Mouse (Mus musculus) midbrain, embryonic 15.5 days (tissue): ENCODE measurements around the gene Lpp. TPM values are rescaled to one million over a fixed set of nuclear protein-coding genes. Genes with fewer than 3 reads are reported as not detected.

Source experiments
- ATAC-seq: fragments of 200-750 bp; cut with Nextera tagmentation; replicated peaks from 2 replicates; pipeline ENCODE4 v1.8.0; 2017; ENCODE audit warnings: moderate TSS enrichment
- H3K27ac ChIP-seq: fragments of 300-500 bp; sonication (generic); 2 replicates; pipeline ENCODE4 v1.5.1; 2015; ENCODE audit warnings: mild to moderate bottlenecking, inconsistent platforms
- H3K27me3 ChIP-seq: fragments of 300-500 bp; sonication (generic); replicated peaks from 2 replicates; pipeline ENCODE4 v1.6.1; 2015; ENCODE audit warnings: inconsistent platforms
- H3K36me3 ChIP-seq: fragments of 300-500 bp; sonication (generic); replicated peaks from 2 replicates; pipeline ENCODE4 v1.6.1; 2015; ENCODE audit warnings: inconsistent platforms
- H3K4me1 ChIP-seq: fragments of 300-500 bp; sonication (generic); 2 replicates; pipeline ENCODE4 v1.6.1; 2015; ENCODE audit warnings: inconsistent platforms
- H3K4me2 ChIP-seq: fragments of 300-500 bp; sonication (generic); 2 replicates; pipeline ENCODE4 v1.6.1; 2015; ENCODE audit warnings: inconsistent platforms, mild to moderate bottlenecking, moderate library complexity
- H3K4me3 ChIP-seq: fragments of 300-500 bp; sonication (generic); 2 replicates; pipeline ENCODE4 v1.5.1; 2015; ENCODE audit warnings: mild to moderate bottlenecking, inconsistent platforms
- H3K9ac ChIP-seq: fragments of 300-500 bp; sonication (generic); 2 replicates; pipeline ENCODE4 v1.6.1; 2015; ENCODE audit warnings: mild to moderate bottlenecking, inconsistent platforms
- H3K9me3 ChIP-seq: fragments of 300-500 bp; sonication (generic); 2 replicates; pipeline ENCODE4 v1.6.1; 2016; ENCODE audit warnings: inconsistent platforms
- WGBS: fragments of 180-500 bp; shearing (Covaris S2); methylation state at CpG from one replicate; pipeline ENCODE4 v1.1.7; 2015; ENCODE audit warnings: mixed read lengths; 5-methylcytosine and 5-hydroxymethylcytosine counted together
- polyA plus RNA-seq: library from polyadenylated mRNA; unstranded; fragments of >200 nt; fragmentation: Nextera tagmentation; extraction: Ambion mirVana; gene quantifications from 2 replicates; pipeline ENCODE4 v1.2.1, GENCODE M21; 2015

Gene Lpp
- 10.4 and 12.2 TPM in 2 replicates for polyA plus RNA-seq

DNA sequence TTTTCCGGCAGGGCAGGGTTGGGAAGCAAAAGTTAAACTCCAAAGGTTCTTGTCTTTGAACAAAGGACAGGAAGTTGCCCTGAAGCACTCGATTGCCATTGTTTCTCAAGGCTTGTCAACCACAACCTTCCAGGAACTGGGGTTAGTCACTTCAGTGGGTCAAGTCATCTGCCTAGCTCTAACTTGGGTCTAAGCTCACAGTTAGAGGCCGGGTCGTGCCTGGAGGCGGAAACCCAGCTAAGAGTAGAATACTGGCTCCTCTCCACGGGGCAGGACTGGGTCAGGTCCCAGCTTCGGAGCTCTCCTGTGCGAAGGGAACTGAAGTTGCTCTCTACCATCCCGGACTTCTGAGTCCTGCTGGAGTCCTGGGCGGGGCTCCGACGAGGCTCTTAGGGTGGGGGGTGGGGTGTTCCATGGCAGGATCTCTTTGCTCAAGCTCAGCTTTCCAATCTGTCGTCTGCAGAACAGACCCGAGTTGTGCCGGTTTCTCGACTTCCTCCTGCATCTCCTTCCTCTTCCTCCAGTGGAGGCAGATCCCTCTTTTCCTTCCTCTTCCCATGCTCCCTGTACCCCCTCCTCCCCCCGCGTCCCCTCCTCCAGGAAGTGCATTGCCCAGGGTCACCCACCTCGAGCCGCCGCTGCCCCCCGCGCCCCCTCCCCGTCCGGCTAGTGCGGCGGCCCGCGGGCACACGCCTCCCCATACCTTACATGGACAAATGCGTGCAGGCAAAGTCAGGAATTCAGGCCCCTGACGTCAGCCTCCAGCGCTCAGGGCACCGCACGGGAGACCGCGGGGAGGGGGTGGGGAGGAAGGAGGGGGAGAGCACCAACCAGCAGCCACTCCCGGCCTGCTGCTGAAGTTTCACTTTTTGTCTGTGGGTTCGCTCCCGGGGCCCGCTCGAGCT, at the start of gene Lpp:
Gene Lpp, plus strand, starts transcription at position 857 of the 905 bp plus-strand sequence.
- Histone ChIP-seq H3K36me3 (no peaks in the 10 kb centered on the region), H3K9ac (peak within 1 kb of the TSS; percentile 73), H3K4me2 (peak within 1 kb of the TSS; percentile 93), H3K4me1 (peaks cover 8% of the 10 kb centered on the region), H3K9me3 (no peaks in the 10 kb centered on the region), H3K4me3 (peak within 1 kb of the TSS; percentile 87), H3K27me3 (no peaks in the 10 kb centered on the region), H3K27ac (peak within 1 kb of the TSS; percentile 78)
- WGBS = 2% methylated on average over 38 of the region's 42 CpGs
- ATAC-seq = peak; percentile 92

- H3K27me3 ChIP-seq = no peaks in the 10 kb centered on the region
- no peak overlapping the region for H3K4me3 ChIP-seq
- no peak overlapping the region for H3K27ac ChIP-seq
- H3K9me3 ChIP-seq = no peaks in the 10 kb centered on the region
- 57% methylated on average over 21 of the region's 21 CpGs for WGBS
- no peaks in the 10 kb centered on the region for H3K36me3 ChIP-seq
- H3K9ac ChIP-seq = no peak overlapping the region
- ATAC-seq = no peak
- peaks cover 3% of the 10 kb centered on the region; the same call in 1 of the 2 replicates for H3K4me1 ChIP-seq
- H3K4me2 ChIP-seq = peak overlapping the region; percentile 18; the same call in 1 of the 2 replicates
Observed at GRCm38 (mm10) chr16:24347582-24348411, 45.5 kb upstream of the Lpp start.

- Histone ChIP-seq H3K27me3 (no peaks in the 10 kb centered on the region), H3K9me3 (no peaks in the 10 kb centered on the region), H3K4me2 (no peak overlapping the region), H3K4me1 (peaks cover 3% of the 10 kb centered on the region; the same call in 1 of the 2 replicates), H3K27ac (no peak overlapping the region), H3K36me3 (no peaks in the 10 kb centered on the region), H3K4me3 (no peak overlapping the region), H3K9ac (no peak overlapping the region)
- ATAC-seq = no peak
- WGBS = 88% methylated on average over 6 of the region's 6 CpGs
Observed at GRCm38 (mm10) chr16:24350306-24350705, 43.0 kb upstream of the Lpp start.

DNA sequence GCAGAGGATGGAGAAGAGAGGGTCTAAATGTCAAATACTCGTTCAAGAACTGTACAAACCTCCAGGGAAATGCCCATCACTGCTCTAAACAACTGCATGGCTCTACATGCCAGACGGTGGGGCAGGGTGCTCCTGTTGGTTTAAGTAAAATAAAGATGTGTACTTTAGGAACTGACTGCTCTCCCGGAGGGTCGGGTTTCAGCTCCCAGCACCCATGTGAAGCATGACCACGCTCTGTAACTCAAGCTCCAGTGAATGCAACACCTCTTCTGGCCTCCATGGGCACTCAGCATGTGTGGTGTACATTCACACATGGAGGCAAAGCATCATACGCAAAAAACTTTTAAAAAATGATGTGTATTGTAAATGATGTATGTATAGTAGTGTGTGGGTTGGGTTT, 42.6 kb upstream of the Lpp start:
- no peaks in the 10 kb centered on the region for H3K9me3 ChIP-seq
- H3K9ac ChIP-seq = no peak overlapping the region
- H3K4me3 ChIP-seq = no peak overlapping the region
- 69% methylated on average over 6 of the region's 6 CpGs for WGBS
- H3K4me2 ChIP-seq = no peak overlapping the region
- H3K27ac ChIP-seq = no peak overlapping the region
- H3K4me1 ChIP-seq = peaks cover 3% of the 10 kb centered on the region; the same call in 1 of the 2 replicates
- H3K27me3 ChIP-seq = no peaks in the 10 kb centered on the region
- ATAC-seq = no peak
- no peaks in the 10 kb centered on the region for H3K36me3 ChIP-seq

- H3K4me3 ChIP-seq = no peak overlapping the region
- no peak overlapping the region for H3K9ac ChIP-seq
- H3K27ac ChIP-seq = no peak overlapping the region
- no peaks in the 10 kb centered on the region for H3K9me3 ChIP-seq
- WGBS = 97% methylated on average over 1 of the region's 1 CpGs
- ATAC-seq = no peak
- H3K36me3 ChIP-seq = no peaks in the 10 kb centered on the region
- H3K27me3 ChIP-seq = no peaks in the 10 kb centered on the region
- no peak overlapping the region for H3K4me2 ChIP-seq
- H3K4me1 ChIP-seq = peaks cover 3% of the 10 kb centered on the region; the same call in 1 of the 2 replicates
Observed at GRCm38 (mm10) chr16:24351811-24352210, 41.5 kb upstream of the Lpp start.

DNA sequence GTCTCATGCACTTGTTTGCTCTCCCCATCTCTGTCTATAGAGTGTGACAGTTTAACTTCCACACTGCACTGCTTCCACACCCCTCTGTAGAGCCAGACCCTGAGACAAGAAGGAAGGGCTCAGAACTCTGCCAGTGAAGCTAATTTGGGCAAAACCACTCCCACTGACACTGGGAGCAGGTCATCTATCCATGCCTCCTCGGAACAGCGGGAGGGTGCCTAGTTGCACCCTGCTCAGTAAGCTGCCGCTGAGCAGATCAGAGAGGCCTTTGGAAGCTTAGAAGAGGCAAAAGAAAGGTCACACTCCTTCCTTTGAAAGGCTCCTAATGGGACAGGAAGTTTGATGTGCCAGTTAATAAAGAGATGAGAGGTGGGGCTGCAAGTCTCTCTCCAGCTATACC, 39.5 kb upstream of the Lpp start:
- H3K4me3 ChIP-seq = no peak overlapping the region
- H3K4me2 ChIP-seq = no peak overlapping the region
- H3K9me3 ChIP-seq = no peaks in the 10 kb centered on the region
- no peaks in the 10 kb centered on the region for H3K36me3 ChIP-seq
- H3K27me3 ChIP-seq = no peaks in the 10 kb centered on the region
- ATAC-seq = no peak
- WGBS = 11% methylated on average over 3 of the region's 3 CpGs
- no peaks in the 10 kb centered on the region for H3K4me1 ChIP-seq
- no peak overlapping the region for H3K9ac ChIP-seq
- no peak overlapping the region for H3K27ac ChIP-seq

DNA sequence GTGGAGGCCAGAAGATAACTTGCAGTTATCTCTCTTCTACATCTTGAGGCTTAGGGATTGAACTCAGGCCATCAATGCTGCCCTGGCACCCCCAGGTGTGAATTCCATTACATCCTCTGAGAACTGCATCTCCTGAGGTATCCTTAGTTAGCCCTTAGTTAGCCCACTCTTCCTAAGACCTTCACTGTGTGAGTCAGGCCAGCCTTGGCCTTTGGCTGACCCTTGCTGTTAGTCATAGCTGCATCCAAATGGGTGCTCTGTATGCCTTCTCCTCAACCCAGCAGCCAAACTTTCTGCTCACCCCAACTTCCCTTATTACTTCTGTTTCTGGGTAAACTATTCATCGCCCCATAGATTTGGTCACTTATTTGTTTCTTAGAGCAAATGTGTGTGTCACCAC, 31.6 kb upstream of the Lpp start:
- 100% methylated on average over 1 of the region's 1 CpGs for WGBS
- Histone ChIP-seq H3K36me3 (no peaks in the 10 kb centered on the region), H3K27me3 (no peaks in the 10 kb centered on the region), H3K4me3 (no peak overlapping the region), H3K9ac (no peak overlapping the region), H3K4me1 (no peaks in the 10 kb centered on the region), H3K4me2 (no peak overlapping the region), H3K27ac (no peak overlapping the region), H3K9me3 (no peaks in the 10 kb centered on the region)
- no peak for ATAC-seq

DNA sequence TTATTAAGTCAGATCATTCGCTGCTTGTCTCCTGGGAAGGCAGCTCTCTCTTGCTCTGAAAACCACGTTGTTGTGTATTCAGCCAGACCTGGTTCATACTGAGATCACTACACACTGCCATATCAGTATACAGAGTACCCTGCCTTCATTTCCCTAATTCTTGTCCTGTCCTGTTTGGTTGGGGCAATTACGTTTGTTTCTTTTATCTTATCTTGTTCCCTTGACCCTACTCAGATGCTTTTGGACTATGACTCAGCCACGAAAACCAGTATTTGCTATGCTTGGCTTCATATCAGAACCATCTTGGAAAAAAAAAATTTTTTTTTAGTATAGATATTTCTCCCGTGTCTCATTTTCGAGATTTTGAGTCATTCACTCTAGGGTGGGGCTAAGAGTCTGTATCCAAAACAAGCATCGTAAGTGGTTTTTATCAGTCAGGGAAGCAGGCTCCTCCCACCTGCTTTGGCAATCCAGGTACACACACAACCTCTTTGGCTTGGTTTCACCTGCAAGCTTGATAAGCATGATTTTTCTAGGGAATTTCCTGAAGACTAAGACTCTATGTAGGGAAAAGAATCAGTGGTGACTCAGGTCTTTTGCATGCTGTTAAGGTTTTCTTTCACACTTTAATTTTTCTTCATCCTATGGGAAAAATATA, 29.1 kb upstream of the Lpp start:
- H3K9ac ChIP-seq = no peak overlapping the region
- no peak overlapping the region for H3K27ac ChIP-seq
- no peak overlapping the region for H3K4me3 ChIP-seq
- no peaks in the 10 kb centered on the region for H3K4me1 ChIP-seq
- H3K9me3 ChIP-seq = no peaks in the 10 kb centered on the region
- no peak overlapping the region for H3K4me2 ChIP-seq
- no peaks in the 10 kb centered on the region for H3K36me3 ChIP-seq
- H3K27me3 ChIP-seq = no peaks in the 10 kb centered on the region
- ATAC-seq = no peak
- WGBS = 84% methylated on average over 7 of the region's 7 CpGs

DNA sequence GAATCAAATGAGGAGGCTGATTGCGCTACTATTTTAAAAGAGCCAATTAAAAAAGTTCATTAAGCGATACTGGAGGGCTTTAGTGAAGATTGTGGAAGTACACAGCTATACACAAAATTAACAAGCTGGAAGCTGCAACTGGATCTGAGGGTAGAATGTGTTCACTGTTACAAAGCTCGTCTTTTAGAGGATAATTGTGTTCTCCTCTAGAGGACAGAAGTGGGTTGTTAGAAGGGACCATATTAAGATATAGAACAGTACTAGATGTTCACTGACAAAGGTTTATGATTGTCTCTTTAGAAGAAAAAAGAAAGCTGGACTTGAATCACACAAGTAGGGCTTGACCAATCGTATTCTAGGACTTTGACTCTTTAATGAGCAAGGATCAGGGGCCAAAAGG, 27.4 kb upstream of the Lpp start:
- Histone ChIP-seq H3K4me1 (no peaks in the 10 kb centered on the region), H3K4me3 (no peak overlapping the region), H3K27me3 (no peaks in the 10 kb centered on the region), H3K9me3 (no peaks in the 10 kb centered on the region), H3K9ac (no peak overlapping the region), H3K4me2 (no peak overlapping the region), H3K36me3 (no peaks in the 10 kb centered on the region), H3K27ac (no peak overlapping the region)
- WGBS = 68% methylated on average over 4 of the region's 4 CpGs
- ATAC-seq = no peak

GRCm38 (mm10) chr16:24367071-24367470, 26.2 kb upstream of the Lpp start:
- no peaks in the 10 kb centered on the region for H3K27me3 ChIP-seq
- H3K4me3 ChIP-seq = no peak overlapping the region

DNA sequence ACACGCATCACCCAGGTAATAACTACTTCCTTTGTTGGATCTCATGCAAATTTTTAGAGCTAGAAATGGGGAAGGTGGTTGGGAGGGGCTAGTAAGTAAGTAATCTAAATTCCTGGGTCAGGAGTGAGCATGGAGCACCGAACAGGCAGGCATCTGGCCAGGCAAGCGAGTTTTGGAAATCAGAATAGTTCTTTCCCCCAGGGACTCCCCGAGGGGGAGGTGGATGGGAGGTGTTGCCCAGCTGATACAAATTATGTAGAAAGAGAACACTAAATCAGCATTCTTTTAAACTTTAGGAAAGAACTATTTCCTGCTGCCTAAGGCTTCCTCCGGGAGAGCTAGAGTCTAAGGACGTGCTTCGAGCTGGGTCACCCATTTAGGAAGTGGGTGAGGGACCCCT, 25.8 kb upstream of the Lpp start:
- no peaks in the 10 kb centered on the region for H3K9me3 ChIP-seq
- no peak overlapping the region for H3K27ac ChIP-seq
- no peaks in the 10 kb centered on the region for H3K27me3 ChIP-seq
- WGBS = 73% methylated on average over 7 of the region's 7 CpGs
- no peak for ATAC-seq
- H3K9ac ChIP-seq = no peak overlapping the region
- no peak overlapping the region for H3K4me2 ChIP-seq
- no peaks in the 10 kb centered on the region for H3K36me3 ChIP-seq
- H3K4me3 ChIP-seq = no peak overlapping the region
- H3K4me1 ChIP-seq = no peaks in the 10 kb centered on the region

More at GRCm38 (mm10) chr16:24367071-24367470, 26.2 kb upstream of the Lpp start:
- no peaks in the 10 kb centered on the region for H3K4me1 ChIP-seq
- no peak overlapping the region for H3K27ac ChIP-seq
- H3K4me2 ChIP-seq = no peak overlapping the region
- WGBS = 81% methylated on average over 6 of the region's 6 CpGs
- no peak for ATAC-seq
- no peaks in the 10 kb centered on the region for H3K9me3 ChIP-seq
- no peak overlapping the region for H3K9ac ChIP-seq
- no peaks in the 10 kb centered on the region for H3K36me3 ChIP-seq

DNA sequence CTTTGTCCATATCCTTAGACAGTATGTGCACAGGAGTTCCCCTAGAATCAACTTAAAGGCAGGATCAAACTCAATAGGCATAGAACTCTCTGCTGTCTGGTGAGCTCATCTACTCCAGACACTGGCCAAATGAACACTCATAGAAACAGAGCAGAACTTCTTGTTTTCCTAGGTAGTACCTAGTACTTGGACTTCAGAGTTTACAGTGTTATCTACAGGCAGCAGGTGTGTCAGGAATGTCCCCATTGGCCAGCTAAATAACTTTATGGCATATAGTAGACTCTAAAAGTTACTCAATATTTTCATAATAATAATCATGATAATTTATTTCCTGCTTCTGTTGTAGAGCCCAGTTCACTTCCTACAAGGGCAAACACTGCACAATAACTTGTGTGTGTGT, 16.8 kb upstream of the Lpp start:
- Histone ChIP-seq H3K36me3 (no peaks in the 10 kb centered on the region), H3K4me3 (no peak overlapping the region), H3K9ac (no peak overlapping the region), H3K27ac (no peak overlapping the region), H3K4me2 (no peak overlapping the region), H3K27me3 (no peaks in the 10 kb centered on the region), H3K4me1 (no peaks in the 10 kb centered on the region), H3K9me3 (no peaks in the 10 kb centered on the region)
- no peak for ATAC-seq
